Mouse (Mus musculus) liver, embryonic 15.5 days (tissue): ENCODE results near the gene Aoah. TPM values are rescaled to one million over a fixed set of nuclear protein-coding genes. Genes with fewer than 3 reads are reported as not detected.

Experiments
- ATAC-seq: fragments of 200-750 bp; cut with Nextera tagmentation; 2 replicates; pipeline ENCODE4 v1.8.0; 2017; ENCODE audit warnings: moderate number of reproducible peaks, mild to moderate bottlenecking, moderate library complexity; ENCODE audit not compliant: insufficient read depth
- H3K27ac ChIP-seq: fragments of 300-500 bp; sonication (generic); replicated peaks from 2 replicates; pipeline ENCODE4 v1.5.1; 2015; ENCODE audit warnings: mild to moderate bottlenecking, inconsistent platforms
- H3K27me3 ChIP-seq: fragments of 300-500 bp; sonication (generic); 2 replicates; pipeline ENCODE4 v1.6.1; 2015; ENCODE audit warnings: mild to moderate bottlenecking, inconsistent platforms
- H3K36me3 ChIP-seq: fragments of 300-500 bp; sonication (generic); replicated peaks from 2 replicates; pipeline ENCODE4 v1.6.1; 2015; ENCODE audit warnings: moderate library complexity, mild to moderate bottlenecking, inconsistent platforms
- H3K4me1 ChIP-seq: fragments of 300-500 bp; sonication (generic); replicated peaks from 2 replicates; pipeline ENCODE4 v1.6.1; 2015; ENCODE audit warnings: inconsistent platforms
- H3K4me2 ChIP-seq: fragments of 300-500 bp; sonication (generic); 2 replicates; pipeline ENCODE4 v1.6.1; 2015; ENCODE audit warnings: moderate library complexity, mild to moderate bottlenecking, inconsistent platforms
- H3K4me3 ChIP-seq: fragments of 300-500 bp; sonication (generic); replicated peaks from 2 replicates; pipeline ENCODE4 v1.5.1; 2015; ENCODE audit warnings: mild to moderate bottlenecking, inconsistent platforms
- H3K9ac ChIP-seq: fragments of 300-500 bp; sonication (generic); 2 replicates; pipeline ENCODE4 v1.6.1; 2015; ENCODE audit warnings: moderate library complexity, mild to moderate bottlenecking, inconsistent platforms
- H3K9me3 ChIP-seq: fragments of 300-500 bp; sonication (generic); replicated peaks from 2 replicates; pipeline ENCODE4 v1.6.1; 2016; ENCODE audit warnings: inconsistent platforms
- WGBS: fragments of 180-500 bp; shearing (Covaris S2); methylation state at CpG from one replicate; pipeline ENCODE4 v1.1.7; 2015; ENCODE audit warnings: mixed read lengths; ENCODE audit not compliant: insufficient replicate concordance; 5-methylcytosine and 5-hydroxymethylcytosine counted together
- polyA plus RNA-seq: library from polyadenylated mRNA; unstranded; fragments of >200 nt; fragmentation: Nextera tagmentation; extraction: Ambion mirVana; gene quantifications from 2 replicates; pipeline ENCODE4 v1.2.1, GENCODE M21; 2015

The Aoah gene
- polyA plus RNA-seq: 3.1 and 3.2 TPM in 2 replicates

DNA sequence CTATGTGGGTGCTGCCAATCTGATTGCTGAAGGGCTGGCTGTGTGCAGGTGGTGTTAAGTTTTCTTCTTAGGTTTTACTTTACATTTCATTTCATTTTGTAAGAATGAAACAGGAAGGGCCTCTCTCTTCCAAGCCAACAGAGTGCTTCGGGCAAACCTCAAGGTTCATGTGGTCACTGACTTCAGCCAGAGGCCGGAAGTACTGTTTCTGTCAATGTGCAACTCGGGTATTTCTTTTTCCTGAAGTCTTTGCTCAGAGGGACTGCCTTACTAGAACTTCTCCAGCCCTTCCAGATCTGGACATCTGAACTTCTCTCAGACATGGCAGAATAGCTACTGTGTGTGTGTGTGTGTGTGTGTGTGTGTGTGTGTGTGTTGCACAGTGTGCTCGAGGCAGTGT is at the start of gene Aoah:
Aoah (plus strand) TSS at position 213 of the 400 bp plus-strand sequence.
- Histone ChIP-seq H3K9ac (no peak within 1 kb of the TSS), H3K9me3 (no peaks in the 10 kb centered on the region), H3K36me3 (no peaks in the 10 kb centered on the region), H3K27ac (no peak within 1 kb of the TSS), H3K4me1 (no peaks in the 10 kb centered on the region), H3K4me2 (no peak within 1 kb of the TSS), H3K4me3 (peak within 1 kb of the TSS; percentile 26), H3K27me3 (no peaks in the 10 kb centered on the region)
- WGBS: 13% methylated on average over 4 of the region's 4 CpGs
- ATAC-seq: 0 out of 2 replicates have a peak, but pooled peaks have one; percentile 15

GRCm38 (mm10) chr13:20754843-20755242 is 39.1 kb upstream of the Aoah start:
- Histone ChIP-seq H3K9ac (no peak overlapping the region), H3K4me3 (no peak overlapping the region), H3K9me3 (no peaks in the 10 kb centered on the region), H3K27me3 (no peaks in the 10 kb centered on the region), H3K4me1 (no peaks in the 10 kb centered on the region), H3K4me2 (no peak overlapping the region), H3K36me3 (no peaks in the 10 kb centered on the region), H3K27ac (no peak overlapping the region)
- ATAC-seq: no peak
- WGBS: 14% methylated on average over 1 of the region's 1 CpGs

- no peaks in the 10 kb centered on the region for H3K9me3 ChIP-seq
- no peak for ATAC-seq
- no peak overlapping the region for H3K9ac ChIP-seq
- H3K4me1 ChIP-seq: peaks cover 5% of the 10 kb centered on the region; the same call in 1 of the 2 replicates
- no peaks in the 10 kb centered on the region for H3K36me3 ChIP-seq
- 53% methylated on average over 5 of the region's 5 CpGs for WGBS
- no peaks in the 10 kb centered on the region for H3K27me3 ChIP-seq
- H3K4me3 ChIP-seq: no peak overlapping the region
- no peak overlapping the region for H3K27ac ChIP-seq
- no peak overlapping the region for H3K4me2 ChIP-seq
These were observed 10.3 kb upstream of the Aoah start for GRCm38 (mm10) chr13:20783648-20784047.

GRCm38 (mm10) chr13:20784060-20784459 is 9.9 kb upstream of the Aoah start:
- H3K36me3 ChIP-seq: no peaks in the 10 kb centered on the region
- WGBS: 73% methylated on average over 6 of the region's 6 CpGs
- ATAC-seq: no peak

GRCm38 (mm10) chr13:20785960-20786359 is 8.0 kb upstream of the Aoah start:
- Histone ChIP-seq H3K27ac (no peak overlapping the region), H3K27me3 (no peaks in the 10 kb centered on the region), H3K9ac (no peak overlapping the region), H3K4me3 (no peak overlapping the region), H3K4me1 (peaks cover 5% of the 10 kb centered on the region; the same call in 1 of the 2 replicates), H3K36me3 (no peaks in the 10 kb centered on the region), H3K4me2 (no peak overlapping the region), H3K9me3 (no peaks in the 10 kb centered on the region)
- 63% methylated on average over 7 of the region's 7 CpGs for WGBS
- no peak for ATAC-seq

More at GRCm38 (mm10) chr13:20784060-20784459, 9.9 kb upstream of the Aoah start:
- no peaks in the 10 kb centered on the region for H3K27me3 ChIP-seq
- H3K9ac ChIP-seq: no peak overlapping the region
- H3K9me3 ChIP-seq: no peaks in the 10 kb centered on the region
- H3K4me2 ChIP-seq: no peak overlapping the region
- H3K27ac ChIP-seq: no peak overlapping the region
- peaks cover 5% of the 10 kb centered on the region; the same call in 1 of the 2 replicates for H3K4me1 ChIP-seq
- no peak overlapping the region for H3K4me3 ChIP-seq

DNA sequence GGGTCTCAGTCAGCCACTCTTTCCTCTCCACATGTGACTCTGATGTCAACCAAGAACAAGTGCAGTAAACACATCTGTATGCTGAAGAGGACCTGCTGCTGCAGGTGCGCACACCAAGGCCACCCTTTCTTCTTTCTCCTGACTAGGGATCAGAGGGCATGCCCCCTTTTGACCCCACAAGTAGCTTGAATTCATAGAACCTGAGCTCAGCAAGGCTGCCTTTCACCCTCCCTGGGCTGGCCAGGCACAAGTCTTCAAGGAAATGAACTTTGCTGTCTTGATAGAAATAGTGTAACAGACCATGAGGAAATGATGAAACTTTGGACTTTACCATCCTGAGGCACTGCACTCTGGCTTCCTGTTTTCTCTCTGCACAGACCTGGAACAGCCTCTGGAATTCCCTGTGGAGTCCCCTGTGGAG is 7.1 kb upstream of the Aoah start:
- ATAC-seq: no peak
- WGBS: 78% methylated on average over 1 of the region's 1 CpGs
- no peak overlapping the region for H3K27ac ChIP-seq

DNA sequence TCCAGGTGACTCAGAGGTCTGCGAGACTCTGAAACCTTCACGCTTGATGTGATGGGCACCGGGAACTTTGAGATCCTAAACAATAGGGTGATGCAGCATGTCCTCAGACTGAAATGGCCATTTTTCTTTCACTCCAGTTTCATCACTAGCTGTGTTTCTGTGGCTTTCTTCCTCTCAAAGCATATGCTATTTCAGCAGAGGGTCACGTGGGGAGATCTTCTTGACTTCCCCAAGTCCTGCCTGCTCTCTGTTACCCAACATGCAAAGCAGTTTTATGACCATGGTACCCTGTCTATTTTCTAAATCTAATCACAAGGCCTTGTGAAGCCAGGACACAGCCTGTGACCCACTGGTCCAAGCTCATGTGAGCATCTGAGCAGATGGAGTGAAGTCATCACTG is 6.0 kb upstream of the Aoah start:
- H3K4me2 ChIP-seq: no peak overlapping the region
- H3K27me3 ChIP-seq: no peaks in the 10 kb centered on the region
- no peak overlapping the region for H3K9ac ChIP-seq
- H3K4me3 ChIP-seq: no peak overlapping the region
- ATAC-seq: no peak
- H3K36me3 ChIP-seq: no peaks in the 10 kb centered on the region
- no peaks in the 10 kb centered on the region for H3K9me3 ChIP-seq
- H3K4me1 ChIP-seq: peaks cover 5% of the 10 kb centered on the region; the same call in 1 of the 2 replicates
- no peak overlapping the region for H3K27ac ChIP-seq
- 59% methylated on average over 4 of the region's 4 CpGs for WGBS

More for the DNA sequence above, 7.1 kb upstream of the Aoah start:
- H3K4me2 ChIP-seq: no peak overlapping the region
- H3K9me3 ChIP-seq: no peaks in the 10 kb centered on the region
- H3K27me3 ChIP-seq: no peaks in the 10 kb centered on the region
- no peak overlapping the region for H3K4me3 ChIP-seq
- peaks cover 5% of the 10 kb centered on the region; the same call in 1 of the 2 replicates for H3K4me1 ChIP-seq
- H3K36me3 ChIP-seq: no peaks in the 10 kb centered on the region
- no peak overlapping the region for H3K9ac ChIP-seq

GRCm38 (mm10) chr13:20796651-20797050 is 2.7 kb downstream of the Aoah start:
- Histone ChIP-seq H3K4me3 (no peak overlapping the region), H3K36me3 (no peaks in the 10 kb centered on the region), H3K4me2 (no peak overlapping the region), H3K4me1 (0 out of 2 replicates have a peak, but pooled peaks cover 4% of the 10 kb centered on the region), H3K27ac (no peak overlapping the region), H3K27me3 (no peaks in the 10 kb centered on the region), H3K9me3 (no peaks in the 10 kb centered on the region), H3K9ac (no peak overlapping the region)
- ATAC-seq: no peak
- 64% methylated on average over 3 of the region's 3 CpGs for WGBS

GRCm38 (mm10) chr13:20798536-20798935 is 4.6 kb downstream of the Aoah start:
- Histone ChIP-seq H3K27me3 (no peaks in the 10 kb centered on the region), H3K4me2 (no peak overlapping the region), H3K36me3 (no peaks in the 10 kb centered on the region), H3K4me1 (0 out of 2 replicates have a peak, but pooled peaks cover 4% of the 10 kb centered on the region), H3K4me3 (no peak overlapping the region), H3K27ac (no peak overlapping the region), H3K9me3 (no peaks in the 10 kb centered on the region), H3K9ac (no peak overlapping the region)
- 17% methylated on average over 2 of the region's 2 CpGs for WGBS
- ATAC-seq: no peak

- no peak for ATAC-seq
- no peak overlapping the region for H3K4me3 ChIP-seq
- 0 out of 2 replicates have a peak, but pooled peaks cover 4% of the 10 kb centered on the region for H3K4me1 ChIP-seq
- no peaks in the 10 kb centered on the region for H3K36me3 ChIP-seq
- 20% methylated on average over 3 of the region's 3 CpGs for WGBS
- no peaks in the 10 kb centered on the region for H3K27me3 ChIP-seq
- no peak overlapping the region for H3K9ac ChIP-seq
- no peaks in the 10 kb centered on the region for H3K9me3 ChIP-seq
- H3K4me2 ChIP-seq: no peak overlapping the region
- H3K27ac ChIP-seq: no peak overlapping the region
These were observed 5.9 kb downstream of the Aoah start for GRCm38 (mm10) chr13:20799772-20800171.

- 47% methylated on average over 3 of the region's 3 CpGs for WGBS
- no peaks in the 10 kb centered on the region for H3K9me3 ChIP-seq
- H3K27me3 ChIP-seq: no peaks in the 10 kb centered on the region
- H3K4me3 ChIP-seq: no peak overlapping the region
- no peaks in the 10 kb centered on the region for H3K36me3 ChIP-seq
- H3K4me2 ChIP-seq: no peak overlapping the region
- no peak for ATAC-seq
- H3K27ac ChIP-seq: no peak overlapping the region
- H3K4me1 ChIP-seq: 0 out of 2 replicates have a peak, but pooled peaks cover 4% of the 10 kb centered on the region
- H3K9ac ChIP-seq: no peak overlapping the region
These were observed 6.7 kb downstream of the Aoah start for GRCm38 (mm10) chr13:20800569-20800968.
